Mouse (Mus musculus) spleen, postnatal 14 days (tissue): ENCODE results near the gene Gstm5.
A peak's percentile ranks its signal among the peaks of the same experiment; 100 is the strongest.
"Not testable (repeated sequence)": the region's sequence is repeated elsewhere in the genome, so short reads cannot be mapped to it uniquely, and the experiment has no call there.

Experiments
- DNase-seq, 2 experiments: peaks; one replicate each; pipeline ENCODE4 v3.0.0; 2021 to 2022; ENCODE audit warnings: low spot score in 2 of 2

The Gstm5 gene

DNA sequence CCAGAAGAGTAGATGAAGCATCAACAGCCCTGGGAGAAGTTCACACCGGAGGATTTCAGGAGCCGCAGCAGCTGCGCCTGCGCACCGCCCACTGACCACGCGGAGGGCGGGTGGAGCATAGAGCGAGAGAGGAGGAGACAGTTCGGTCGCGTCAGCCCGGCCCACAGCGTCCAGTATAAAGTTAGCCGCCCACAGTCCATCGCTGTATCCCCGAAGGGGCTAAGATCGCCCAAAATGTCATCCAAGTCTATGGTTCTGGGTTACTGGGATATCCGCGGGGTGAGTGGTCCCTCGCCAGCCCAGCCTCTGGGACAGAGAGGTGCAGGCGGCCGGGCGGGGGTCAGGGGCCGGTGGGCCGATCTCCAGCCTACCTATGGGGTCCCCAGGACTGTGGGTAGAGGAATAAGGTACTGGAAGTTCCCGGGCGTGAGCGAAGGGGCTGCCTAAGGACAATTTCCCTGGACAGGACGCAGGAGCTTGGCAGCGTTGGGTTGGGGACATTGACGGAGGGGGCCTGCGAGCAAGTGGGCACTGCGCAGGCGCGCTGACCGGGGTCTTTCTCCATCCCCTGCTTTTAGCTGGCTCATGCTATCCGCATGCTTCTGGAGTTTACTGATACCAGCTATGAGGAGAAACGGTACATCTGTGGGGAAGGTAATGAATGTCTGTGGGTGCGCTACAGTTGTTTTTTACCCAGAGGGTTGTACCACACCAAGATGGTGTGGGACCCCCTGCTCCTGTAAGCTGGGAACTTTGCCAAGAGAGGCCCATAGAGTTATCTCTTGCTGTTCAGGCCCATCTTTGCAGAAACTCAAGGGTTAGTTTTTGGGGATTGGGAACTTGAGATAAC is at the start of gene Gstm5:
Gene Gstm5, plus strand, starts transcription at position 102 of the 850 bp plus-strand sequence.
- peak; percentile 42 to 43 for DNase-seq

DNA sequence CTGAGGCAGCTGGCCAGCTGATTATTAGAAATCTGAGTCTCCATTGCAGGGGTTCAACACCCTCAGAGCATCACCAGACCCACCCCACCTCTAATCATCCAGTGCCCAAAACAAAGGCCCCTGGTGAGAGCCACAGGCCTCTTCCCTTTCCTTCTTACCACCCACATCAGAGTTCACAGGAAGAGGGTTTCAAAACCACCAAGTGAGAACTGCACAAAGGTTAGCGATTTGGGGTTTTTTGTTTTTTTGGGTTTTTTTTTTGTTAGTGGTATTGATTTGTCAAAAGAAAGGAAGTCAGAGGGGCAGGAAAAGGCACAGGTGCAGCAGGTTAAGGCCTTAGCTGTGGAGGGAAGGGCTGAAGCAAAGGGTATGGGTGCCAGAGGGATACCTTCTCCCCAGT is 49.4 kb upstream of the Gstm5 start:
- DNase-seq = no peak

DNA sequence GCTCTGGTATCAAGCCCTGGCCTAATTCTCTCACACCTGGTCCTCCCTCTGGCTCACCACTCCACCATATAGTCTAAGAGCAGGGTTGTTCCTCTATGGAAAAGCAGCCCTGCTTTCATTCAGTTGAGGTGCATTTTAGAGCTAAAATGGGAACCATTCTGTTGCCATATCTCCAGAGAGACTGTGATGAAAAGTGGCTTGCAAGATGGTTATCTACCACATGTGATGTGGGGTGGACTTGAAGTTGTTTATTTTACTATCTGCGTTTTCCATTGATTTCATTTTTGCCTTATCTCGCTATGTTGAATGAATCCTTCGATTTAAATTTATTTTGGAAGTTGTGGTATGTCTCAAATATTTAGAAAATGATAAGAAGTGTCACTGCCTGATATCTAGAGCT is 48.8 kb upstream of the Gstm5 start:
- DNase-seq = no peak

DNA sequence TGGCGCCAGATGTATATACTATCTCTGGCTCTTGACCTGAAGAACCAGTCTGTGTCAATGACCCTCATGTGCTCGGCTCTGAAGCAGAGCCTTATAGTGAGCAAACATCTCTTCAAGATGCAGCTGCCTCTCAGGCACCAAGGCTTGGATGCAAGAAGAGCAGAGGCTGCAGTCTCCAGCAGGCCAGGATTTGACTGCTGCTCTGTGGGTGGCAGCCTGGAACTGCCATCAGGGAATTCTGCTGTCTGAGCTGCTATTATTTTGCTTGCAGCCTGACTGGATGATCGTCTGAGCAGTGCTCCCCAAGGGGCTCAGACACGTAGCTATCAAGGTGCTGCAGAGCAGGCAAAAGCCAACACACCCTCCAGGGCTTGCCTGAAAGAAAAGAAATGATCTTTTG is 47.5 kb upstream of the Gstm5 start:
- no peak for DNase-seq

DNA sequence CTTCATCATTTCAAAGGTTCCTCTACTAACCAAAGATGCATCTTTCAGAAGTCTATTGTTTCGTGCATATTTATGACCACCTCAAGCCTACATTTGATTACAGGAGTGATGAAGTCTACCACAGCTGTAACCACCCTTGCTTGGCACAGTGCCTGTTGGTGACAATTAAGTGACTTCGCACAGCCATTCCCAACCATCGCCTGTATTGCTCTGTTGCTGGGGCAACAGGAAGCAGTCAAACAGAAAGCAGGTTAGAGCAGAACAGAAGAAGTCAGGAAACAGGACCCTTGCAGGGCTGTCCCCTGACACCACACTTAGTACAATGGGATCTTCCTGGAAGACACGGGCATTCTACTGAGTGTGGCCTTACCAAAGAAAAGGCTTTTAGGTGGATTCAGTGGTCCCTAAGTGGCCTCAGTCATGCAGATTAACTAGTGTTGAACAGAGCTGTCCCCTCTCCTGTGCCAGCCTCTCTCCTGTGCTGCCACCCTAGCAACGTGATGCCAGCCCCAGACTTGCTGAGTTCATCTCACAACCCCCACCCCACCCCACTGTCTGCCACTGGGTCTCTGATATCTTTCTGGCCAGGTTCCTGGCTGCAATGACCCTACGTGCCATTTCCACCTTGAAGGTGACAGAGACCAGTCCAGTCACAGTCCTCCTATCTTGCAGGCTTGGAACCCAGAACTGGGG is 46.5 kb upstream of the Gstm5 start:
- no peak for DNase-seq

DNA sequence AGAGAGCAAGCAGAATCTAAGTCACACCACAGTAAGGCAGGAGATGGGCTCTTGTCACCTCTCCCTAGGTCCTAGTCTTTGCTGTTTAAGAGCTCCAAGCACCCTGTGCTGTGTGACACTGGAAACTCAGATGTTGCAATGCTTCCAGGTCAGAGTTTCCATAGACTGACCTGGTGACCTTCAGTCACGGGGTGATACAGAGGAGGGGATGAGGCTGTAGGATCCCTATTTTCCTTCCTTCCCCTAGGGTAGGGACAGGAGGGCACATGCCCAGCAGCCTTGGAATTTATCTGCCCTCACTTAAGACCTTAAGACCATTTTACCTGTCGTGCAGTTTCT is 46.0 kb upstream of the Gstm5 start:
- DNase-seq = no peak

DNA sequence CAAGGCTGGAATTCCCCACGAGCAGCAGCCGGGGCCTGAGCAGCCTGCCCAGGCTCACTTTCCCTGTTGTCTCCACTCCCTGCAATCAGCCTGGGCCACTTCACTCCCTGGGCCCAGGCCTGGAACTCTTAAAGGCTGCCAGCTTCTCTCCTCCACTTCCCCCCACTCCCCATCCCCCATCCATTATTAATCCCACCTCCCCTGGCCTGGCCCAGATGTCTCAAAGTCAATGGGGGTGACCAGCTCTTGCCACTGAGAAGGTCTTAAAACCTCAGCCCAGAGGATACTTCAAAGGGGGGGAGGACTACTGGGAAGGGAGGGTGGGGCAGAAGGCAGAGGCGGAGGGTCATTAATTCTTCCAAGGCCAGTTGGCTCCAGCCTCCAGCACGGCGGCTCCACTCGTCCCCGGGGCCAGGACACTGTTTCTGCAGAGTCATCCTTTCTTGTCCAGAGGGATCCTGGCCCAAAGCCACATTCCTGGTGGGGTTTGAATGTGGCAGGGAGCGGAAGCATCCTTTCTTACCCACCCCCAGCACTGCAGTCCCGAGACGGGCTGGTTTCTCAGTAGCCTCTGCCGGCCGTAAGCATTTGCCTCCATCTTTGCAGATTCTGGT is 45.1 kb upstream of the Gstm5 start:
- no peak for DNase-seq

DNA sequence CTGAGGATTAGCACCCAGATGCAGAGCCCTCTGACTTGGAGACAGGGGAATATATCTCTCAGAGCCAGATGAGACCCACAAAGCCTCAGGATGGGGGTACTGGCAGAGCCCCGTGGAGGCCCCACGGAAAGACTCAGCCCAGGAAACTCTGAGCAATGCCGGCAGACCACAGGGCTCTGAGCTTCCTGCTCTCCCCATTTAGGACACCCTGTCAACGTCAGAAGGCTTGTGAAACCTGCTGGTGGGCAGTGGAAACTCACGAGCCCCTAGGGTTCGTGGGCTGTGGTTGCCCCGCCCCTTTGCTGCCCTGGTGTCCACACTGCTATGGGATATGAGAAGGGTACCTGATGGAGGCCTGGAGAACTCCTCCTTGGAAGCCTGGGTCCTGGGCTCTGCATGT is 42.8 kb upstream of the Gstm5 start:
- no peak for DNase-seq

DNA sequence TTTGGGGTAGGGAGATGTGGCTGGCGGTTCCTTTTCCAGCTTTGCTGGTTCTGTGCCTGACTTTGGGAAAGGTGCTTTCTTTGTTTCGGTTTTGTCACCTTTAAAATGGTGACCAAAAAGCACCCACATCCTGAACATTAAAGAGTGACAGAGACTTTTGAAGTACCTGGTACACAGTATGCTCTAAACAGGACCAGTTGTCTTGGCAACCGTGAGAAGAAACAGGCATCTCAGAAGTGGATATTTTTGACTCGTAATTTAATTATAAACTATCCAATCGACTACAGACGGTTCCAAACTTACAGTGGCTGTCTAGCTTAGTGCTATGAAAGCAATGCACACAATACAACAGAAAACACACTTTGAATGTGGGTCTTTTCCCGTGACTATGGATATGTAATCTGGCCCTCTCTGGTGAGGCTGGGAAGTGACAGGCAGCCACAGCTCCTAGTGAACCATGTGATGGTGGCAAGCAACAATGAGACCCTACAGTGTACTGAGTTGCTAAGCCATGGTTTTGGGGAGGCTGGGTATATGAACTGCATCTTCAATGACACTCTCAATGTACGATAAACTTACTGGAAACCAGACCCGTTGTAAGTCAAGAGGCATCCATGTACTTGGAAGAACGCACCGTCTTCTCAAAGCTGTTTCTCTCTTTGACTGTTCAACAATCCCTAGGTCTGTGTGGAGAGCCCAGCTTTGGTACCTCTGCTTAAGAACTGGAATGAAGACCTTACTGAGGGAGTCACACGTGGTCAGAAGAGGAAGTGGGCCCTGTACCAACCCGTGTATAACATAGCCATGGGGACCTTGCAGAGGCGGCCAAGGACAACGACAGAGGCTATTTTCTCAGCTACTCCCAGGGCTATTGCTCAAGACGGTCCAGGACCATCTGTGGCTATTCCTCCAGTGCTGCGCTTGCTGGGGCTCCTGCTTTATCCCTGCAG is 42.1 kb upstream of the Gstm5 start:
- no peak for DNase-seq

DNA sequence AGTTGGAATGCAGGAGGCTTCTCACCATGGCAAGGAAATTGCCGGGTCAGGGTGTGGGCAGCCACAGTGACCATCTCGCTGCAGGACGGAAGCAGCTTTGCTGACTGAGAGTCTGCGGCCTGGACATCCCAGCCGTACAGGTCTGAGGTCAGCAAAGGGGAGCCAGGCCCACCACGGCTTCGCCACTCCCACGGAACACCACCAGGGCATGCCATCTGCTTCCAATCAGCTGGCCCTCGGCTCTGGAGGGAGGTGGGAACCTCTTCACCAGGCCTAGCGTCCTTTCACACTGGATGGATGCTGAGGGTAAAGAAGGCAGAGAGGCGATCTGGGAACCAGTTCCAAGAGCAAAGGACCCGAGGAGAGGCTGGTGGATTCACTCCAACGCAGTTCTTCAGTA is 40.3 kb upstream of the Gstm5 start:
- no peak for DNase-seq

DNA sequence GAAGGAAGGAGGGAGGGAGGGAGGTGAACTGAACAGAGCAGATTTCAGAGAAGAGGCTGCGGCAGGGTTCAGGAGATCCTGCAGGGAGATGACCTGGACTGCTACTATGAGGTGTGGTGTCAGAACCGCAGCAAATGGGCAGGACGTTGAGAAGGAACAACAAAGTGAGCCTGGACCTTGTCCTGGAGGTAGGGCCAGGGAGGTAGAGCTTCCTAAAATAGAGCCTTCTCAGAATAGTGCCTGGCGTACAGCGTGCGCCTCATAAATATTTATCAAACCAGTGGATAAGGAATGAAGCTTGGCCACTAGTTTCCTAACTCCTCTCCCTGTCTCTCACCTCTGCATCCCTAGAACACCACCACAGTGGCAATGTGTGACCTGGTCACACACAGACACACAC is 38.0 kb upstream of the Gstm5 start:
- DNase-seq = no peak

DNA sequence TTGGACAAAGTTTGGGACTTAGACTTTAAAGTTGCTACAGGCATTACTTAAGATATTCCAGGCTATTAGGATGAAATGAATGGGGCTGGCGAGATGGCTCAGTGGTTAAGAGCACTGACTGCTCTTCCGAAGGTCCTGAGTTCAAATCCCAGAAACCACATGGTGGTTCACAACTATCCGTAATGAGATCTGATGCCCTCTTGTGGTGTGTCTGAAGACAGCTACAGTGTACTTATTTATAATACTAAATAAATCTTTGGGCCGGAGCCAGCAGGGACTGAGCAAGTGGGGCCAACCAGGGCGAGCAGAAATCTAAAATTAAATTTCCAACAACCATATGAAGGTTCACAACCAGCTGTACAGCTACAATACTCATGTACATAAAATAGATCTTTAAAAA is 34.1 kb upstream of the Gstm5 start:
- DNase-seq = not testable (repeated sequence)

DNA sequence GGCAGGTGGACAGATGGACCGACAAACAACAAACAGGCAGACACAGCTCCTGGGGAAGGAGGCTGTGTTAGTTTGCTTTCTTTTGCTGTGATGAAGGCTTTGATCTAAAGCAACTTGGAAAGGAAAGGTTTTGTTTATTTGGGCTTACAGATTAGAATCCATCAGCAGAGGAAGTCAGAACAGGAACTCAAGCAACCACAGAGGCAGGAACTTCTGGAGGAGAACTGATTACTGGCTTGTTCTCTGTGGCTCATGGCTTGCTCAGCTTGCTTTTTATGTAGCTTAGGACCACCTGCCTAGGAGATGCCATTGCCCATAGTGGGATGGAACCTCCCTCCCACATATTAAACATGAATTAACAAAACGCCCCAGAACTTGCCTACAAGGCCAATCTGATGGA is 33.1 kb upstream of the Gstm5 start:
- DNase-seq = no peak

DNA sequence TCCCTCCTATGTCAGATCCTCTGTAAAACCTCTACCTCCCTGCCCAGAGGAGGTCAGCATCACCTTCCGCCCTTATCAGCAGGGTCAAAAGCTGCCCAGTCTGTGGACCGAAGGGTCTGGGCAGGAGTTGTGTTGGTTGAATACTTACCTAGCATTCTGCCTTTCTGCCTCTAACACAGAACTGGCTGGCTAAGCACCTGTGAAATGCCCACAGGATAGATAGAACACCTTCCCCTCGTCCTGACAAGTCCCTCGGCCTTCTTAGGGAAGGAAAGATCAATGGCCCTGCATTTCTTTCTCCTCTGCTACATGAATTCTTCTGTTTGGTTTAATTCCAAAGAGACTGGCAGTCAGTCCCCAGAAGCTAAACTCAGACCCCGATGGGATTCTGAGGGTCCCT is 32.1 kb upstream of the Gstm5 start:
- no peak for DNase-seq

DNA sequence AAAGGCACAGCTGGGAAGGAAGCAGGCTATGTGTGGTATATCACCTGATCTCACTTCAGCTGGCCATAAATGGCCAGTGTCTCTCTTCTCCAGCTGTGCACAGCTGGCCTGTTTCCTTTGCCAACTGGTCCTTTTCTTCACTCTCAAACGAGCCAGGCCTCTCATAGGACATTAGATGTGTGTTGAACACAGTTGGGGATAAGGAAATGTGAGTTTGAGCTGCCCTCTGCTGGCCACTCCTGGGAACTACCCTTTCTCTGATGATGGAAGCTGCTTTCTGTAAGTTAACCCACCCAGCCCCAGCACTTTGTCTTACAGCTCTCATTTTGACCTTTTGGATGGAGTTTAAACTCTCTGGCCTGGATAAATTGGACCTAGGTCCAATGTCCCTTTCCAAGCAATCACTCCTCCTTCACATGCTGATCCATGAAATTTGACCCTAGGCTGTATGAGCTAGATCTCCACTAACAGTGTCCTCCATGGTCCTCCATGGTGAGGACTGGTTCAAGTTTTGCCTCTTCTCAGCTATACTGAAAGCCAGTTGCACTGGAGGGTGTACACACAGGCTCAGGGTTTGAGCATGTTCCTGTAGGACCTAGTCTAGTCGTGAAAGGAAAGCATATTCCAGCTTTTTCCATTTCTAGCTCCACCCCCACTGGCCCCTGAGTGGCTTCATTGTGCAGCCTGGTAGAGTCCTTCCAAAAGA is 31.6 kb upstream of the Gstm5 start:
- DNase-seq = peak; percentile 59 to 70

DNA sequence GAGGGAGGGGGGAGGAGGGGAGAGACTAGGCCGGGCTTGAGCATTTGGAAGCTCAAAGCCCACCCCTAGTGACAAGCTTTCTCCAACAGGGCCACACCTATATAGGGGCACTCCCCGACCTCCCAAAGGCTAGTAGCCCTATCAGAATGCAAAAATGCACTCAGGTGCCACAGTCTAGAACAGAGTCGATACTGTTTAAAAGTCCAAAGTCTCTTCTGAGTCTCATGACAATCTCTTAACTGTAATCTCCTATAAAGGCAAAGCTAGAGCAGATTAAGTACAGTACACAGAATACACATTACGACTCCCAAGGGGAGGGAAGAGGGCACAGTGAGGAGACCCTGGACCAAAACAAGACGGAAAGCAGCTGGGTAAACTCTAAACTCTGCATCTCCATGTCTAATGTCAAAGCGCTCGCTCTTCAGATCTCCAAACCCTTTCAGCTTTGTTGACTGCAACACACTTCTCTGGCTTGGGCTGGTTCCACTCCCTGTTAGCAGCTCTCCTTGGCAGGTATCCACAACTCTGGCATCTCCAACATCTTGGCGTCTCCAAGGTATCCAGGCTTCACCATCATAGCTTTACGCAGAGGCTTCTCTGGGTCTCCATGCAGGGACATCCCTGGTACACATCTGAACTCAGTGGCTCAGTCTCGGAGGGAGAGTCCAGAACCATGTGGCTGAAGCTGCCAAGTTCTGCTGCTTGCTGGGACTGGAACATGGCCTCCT is 30.1 kb upstream of the Gstm5 start:
- DNase-seq = no peak

DNA sequence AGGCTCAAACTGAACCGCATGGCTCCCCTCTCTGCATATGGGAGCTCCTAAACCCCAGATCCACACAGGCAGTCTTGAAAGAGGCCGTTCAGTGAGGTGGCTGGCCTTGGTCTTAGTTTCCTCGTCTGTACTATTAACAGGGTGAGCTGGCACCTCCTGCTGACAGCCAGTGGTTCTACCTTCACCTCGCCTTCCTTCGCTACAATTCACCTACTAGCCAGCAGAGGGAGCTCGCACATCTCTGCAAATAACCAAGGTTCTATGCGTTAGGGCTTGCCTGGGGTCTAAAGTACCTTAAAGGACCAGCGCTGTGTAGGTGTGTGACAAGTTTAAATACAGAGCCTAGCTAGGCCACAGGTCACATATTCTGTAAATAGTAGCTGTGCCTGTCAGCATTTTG is 28.5 kb upstream of the Gstm5 start:
- DNase-seq = peak; percentile 59 to 76

DNA sequence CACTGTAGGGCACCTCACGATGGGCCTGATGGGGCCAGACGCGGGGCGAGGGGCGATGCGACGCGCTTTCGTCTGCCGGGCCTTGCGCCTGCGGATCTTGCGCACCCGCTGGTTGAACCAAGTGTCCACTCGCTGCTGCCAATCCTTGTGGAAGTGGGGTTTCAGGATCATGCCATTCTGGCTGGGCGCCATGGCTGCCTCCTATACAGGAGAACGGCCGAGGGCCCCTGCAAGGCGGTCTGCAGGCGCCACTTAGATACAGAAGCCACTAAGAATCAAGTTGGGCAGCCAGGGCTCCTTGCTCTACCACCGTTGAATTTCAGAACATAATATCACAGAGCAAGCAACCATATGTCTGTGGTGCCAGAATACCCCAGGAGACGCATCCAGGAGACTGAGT is 27.2 kb upstream of the Gstm5 start:
- no peak for DNase-seq

DNA sequence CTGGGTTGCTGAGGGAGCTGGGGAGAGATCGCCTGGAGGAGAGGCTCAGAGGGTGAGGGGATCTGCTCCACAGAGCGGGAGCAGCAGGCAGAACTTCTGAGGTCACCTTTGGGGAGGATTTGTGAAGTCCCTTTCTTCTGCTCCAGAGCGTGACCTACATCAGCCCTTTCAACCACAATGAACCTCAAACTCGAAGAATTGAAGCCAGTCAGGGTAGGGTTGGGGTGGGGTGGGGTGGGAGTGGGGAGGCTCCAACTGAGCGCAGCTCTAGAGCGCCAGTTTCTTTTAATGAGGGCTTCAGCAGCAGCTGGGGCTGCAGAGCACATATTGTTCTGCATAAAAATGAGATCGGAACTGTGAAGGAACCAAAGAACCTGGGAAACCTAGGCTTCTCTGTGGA is 26.5 kb upstream of the Gstm5 start:
- DNase-seq = no peak

DNA sequence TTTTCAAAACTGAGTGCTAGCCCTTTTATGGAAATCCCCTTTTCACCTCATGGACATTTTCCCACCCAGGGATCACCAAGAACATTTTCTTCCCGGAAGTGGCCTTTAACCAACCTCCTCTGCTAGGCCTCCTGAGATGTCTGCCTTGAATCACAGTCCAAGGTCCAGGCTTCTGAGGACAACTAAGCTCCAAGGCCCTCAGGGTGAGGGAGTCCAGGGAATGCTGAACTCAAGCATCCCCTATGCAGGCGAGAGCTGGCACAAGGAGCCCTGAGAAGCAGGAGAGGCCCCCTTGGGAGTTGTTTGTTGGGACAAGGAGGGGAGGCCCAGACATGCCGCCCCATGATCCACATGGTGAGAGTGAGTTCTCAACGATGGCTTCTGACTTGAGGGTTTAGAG is 25.7 kb upstream of the Gstm5 start:
- DNase-seq = no peak
